Mouse (Mus musculus) embryonic fibroblast, embryonic 13.5 days (primary cell): ENCODE measurements around the gene Dlgap4.

ENCODE experiments used
- CTCF ChIP-seq: IDR thresholded peaks from 2 replicates; pipeline ENCODE4 v1.5.1; 2011; ENCODE audit warnings: mild to moderate bottlenecking, control low read depth, low read length, moderate library complexity, borderline replicate concordance; ENCODE audit not compliant: insufficient read depth
- POLR2A ChIP-seq: IDR thresholded peaks from 2 replicates; pipeline ENCODE4 v1.6.1; 2011; ENCODE audit warnings: low read depth, mild to moderate bottlenecking, control low read depth, low read length, moderate library complexity

- no peak for TF ChIP-seq CTCF
- no peak for TF ChIP-seq POLR2A
These were observed 10.9 kb upstream of the Dlgap4 start for GRCm38 (mm10) chr2:156602581-156602980.
